In genomic region chr11:70982557-70983228, GRCm38 (mm10) we compare ENCODE assay signal across 8 mouse cellular contexts. TPM values are rescaled to one million over a fixed set of nuclear protein-coding genes. Genes with fewer than 3 reads are reported as not detected.
A peak's percentile ranks its signal among the peaks of the same experiment; 100 is the strongest.
DNase-seq lines count a peak whose midpoint lies in the region; ATAC-seq and TF ChIP-seq lines count a peak whose summit lies in the region.

Gene C1qbp, minus strand, starts transcription at chr11:70983026.

- DNase-seq in Patski (ENCODE audit: low read depth, low spot score) = no peak
- DNase-seq in cerebellum, postnatal 10 days = peak; percentile 99 to 100
- DNase-seq in frontal cortex, postnatal 10 days (ENCODE audit: low spot score in 2 of 2) = peak; percentile 86 to 92
- peak; percentile 95 for DNase-seq in hindbrain, embryonic 11.5 days (ENCODE audit: low spot score)
- peak; percentile 97 to 98 for DNase-seq in layer of hippocampus, postnatal 10 days (ENCODE audit: low spot score in 2 of 2)
- peak; percentile 95 for DNase-seq in lung, postnatal 0 days (ENCODE audit: low spot score)
- DNase-seq in ovary, postnatal 10 days (ENCODE audit: low spot score) = peak; percentile 93
- DNase-seq in thymus, postnatal 0 days (ENCODE audit: low spot score) = peak; percentile 88

- no peaks in the 10 kb centered on the region; the same call in 1 of the 2 replicates for H3K4me1 ChIP-seq in hindbrain, embryonic 11.5 days (replicated peaks; ENCODE audit: control insufficient read depth, insufficient read depth, low read length)
- H3K4me1 ChIP-seq in lung, postnatal 0 days (ENCODE audit: insufficient read depth, low read depth, low read length) = no peaks in the 10 kb centered on the region

- 0 out of 2 replicates have a peak within 1 kb of the TSS, but pooled peaks have one; percentile 3 for H3K27ac ChIP-seq in hindbrain, embryonic 11.5 days (ENCODE audit: low read depth, low read length)
- H3K27ac ChIP-seq in lung, postnatal 0 days (ENCODE audit: low read length) = 0 out of 2 replicates have a peak within 1 kb of the TSS, but pooled peaks have one; percentile 45

- peaks cover 14% of the 10 kb centered on the region for H3K36me3 ChIP-seq in hindbrain, embryonic 11.5 days (ENCODE audit: control insufficient read depth, insufficient read depth, low read length)
- H3K36me3 ChIP-seq in lung, postnatal 0 days (ENCODE audit: insufficient read depth, low read length) = peaks cover 24% of the 10 kb centered on the region; the same call in 1 of the 2 replicates

- H3K4me3 ChIP-seq in hindbrain, embryonic 11.5 days (ENCODE audit: low read depth, low read length) = peak within 1 kb of the TSS; percentile 71
- peak within 1 kb of the TSS; percentile 92 for H3K4me3 ChIP-seq in lung, postnatal 0 days (ENCODE audit: low read depth, low read length)

- H3K4me2 ChIP-seq in hindbrain, embryonic 11.5 days (replicated peaks; ENCODE audit: low read depth, low read length) = peak within 1 kb of the TSS; percentile 63
- H3K4me2 ChIP-seq in lung, postnatal 0 days (replicated peaks; ENCODE audit: low read depth, low read length) = peak within 1 kb of the TSS; percentile 72

- in situ Hi-C loops in Patski (cut with MboI; ENCODE audit: low pct_unique_long_range_greater_than_20kb) = no loop called here

- H3K9me3 ChIP-seq in hindbrain, embryonic 11.5 days (ENCODE audit: control insufficient read depth, low read length) = no peaks in the 10 kb centered on the region
- no peaks in the 10 kb centered on the region for H3K9me3 ChIP-seq in lung, postnatal 0 days (ENCODE audit: low read length)

- TF ChIP-seq CTCF in Patski (IDR thresholded peaks at IDR 0.05) = peak; percentile 100
- peak; percentile 97 for TF ChIP-seq CTCF in lung, postnatal 0 days (IDR thresholded peaks at IDR 0.05)

- WGBS in hindbrain, embryonic 11.5 days = under 1% methylated on average over 56 of the region's 64 CpGs
- 1% methylated on average over 41 of the region's 64 CpGs for WGBS in lung, postnatal 0 days

- CTCF ChIA-PET in Patski (lab: Charles Lee) = interaction anchor here (1.1 to 1.6 kb wide), 4 partner anchors 8 to 36 kb away, joined by 3 to 5 read pairs (median 4); partner anchors contain the start of genes Nup88 and Rpain

- peak; percentile 90 for ATAC-seq in Patski
- ATAC-seq in hindbrain, embryonic 11.5 days (ENCODE audit: low FRiP score) = peak; percentile 96
- peak; percentile 98 for ATAC-seq in lung, postnatal 0 days

- POLR2A ChIA-PET in Patski (lab: Charles Lee) = interaction anchor here (0.8 to 1.0 kb wide), 2 partner anchors 12 to 21 kb away, joined by 3 read pairs; partner anchors contain the start of gene Dhx33

- no peak; the same call in 1 of the 2 replicates for TF ChIP-seq EP300 in lung, postnatal 0 days (IDR thresholded peaks at IDR 0.05)

- H3K27me3 ChIP-seq in Patski = no peaks in the 10 kb centered on the region
- H3K27me3 ChIP-seq in hindbrain, embryonic 11.5 days (ENCODE audit: control insufficient read depth, insufficient read depth, low read length) = no peaks in the 10 kb centered on the region
- no peaks in the 10 kb centered on the region for H3K27me3 ChIP-seq in lung, postnatal 0 days (replicated peaks; ENCODE audit: insufficient read depth, low read length)

- H3K9ac ChIP-seq in hindbrain, embryonic 11.5 days (ENCODE audit: low read depth, low read length) = peak within 1 kb of the TSS; percentile 68
- peak within 1 kb of the TSS; percentile 79 for H3K9ac ChIP-seq in lung, postnatal 0 days (replicated peaks; ENCODE audit: low read depth)

RNA-seq across cellular contexts. Expression of gene C1qbp, which starts in this region (rescaled TPM):
- polyA plus RNA-seq in Patski (2021) = 248 TPM
- polyA plus RNA-seq in hindbrain, embryonic 11.5 days (2014; fragmentation: Nextera tagmentation; extraction: Ambion mirVana) = 220 and 232 TPM in 2 replicates
- 100 to 1,000 TPM; 107 to 119 TPM for total RNA-seq in layer of hippocampus, postnatal 10 days (2021)
- polyA plus RNA-seq in lung, postnatal 0 days (2015; fragmentation: Nextera tagmentation; extraction: Ambion mirVana) = 79.6 and 83.4 TPM in 2 replicates
- polyA plus RNA-seq in thymus, postnatal 0 days (2015; fragmentation: Nextera tagmentation; extraction: Ambion mirVana) = 278 and 301 TPM in 2 replicates
